Comparison of ENCODE assay signal across 20 mouse cellular contexts in the genomic region with DNA sequence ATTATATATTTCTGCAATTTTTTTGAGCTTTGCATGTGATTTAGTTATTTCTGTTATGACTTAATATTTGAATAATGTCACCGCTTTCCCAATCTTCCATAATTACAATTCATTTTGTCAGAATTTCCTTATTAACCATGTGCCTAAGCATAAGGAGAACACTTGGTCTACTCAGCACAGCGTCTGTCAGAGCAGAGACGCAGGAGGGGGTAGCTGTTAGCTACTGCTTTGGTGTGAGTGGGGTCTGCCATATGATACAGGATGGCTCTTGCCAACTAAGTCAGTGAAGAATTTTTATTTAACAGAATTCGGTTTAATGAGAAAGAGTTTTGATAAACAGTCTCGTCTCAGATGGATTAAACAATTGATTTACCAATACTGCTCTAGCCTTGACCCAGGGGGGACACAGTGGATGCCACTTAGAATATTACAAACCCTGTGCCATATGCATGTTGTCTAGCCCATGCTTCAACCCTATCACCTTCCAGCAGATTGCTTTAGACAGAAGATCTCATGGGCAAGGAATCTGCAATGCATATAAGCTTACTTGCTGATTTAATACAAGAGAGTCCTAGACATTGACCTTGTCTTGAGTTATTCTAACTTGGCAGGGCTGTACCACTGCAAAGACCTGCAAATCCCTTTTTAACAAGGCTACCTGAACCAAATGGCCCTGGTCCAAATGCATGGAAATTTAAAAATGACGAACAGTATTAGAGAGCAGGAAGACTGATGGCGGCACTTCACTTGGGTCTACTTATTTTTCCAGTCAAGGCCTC.
DNase-seq lines count a peak whose midpoint lies in the region; ATAC-seq lines count a peak whose summit lies in the region.
"Had no signal": no experiment of that assay in that cellular context is flagged by ENCODE, and none has a peak within 500 bp of the region (broad histone marks: within the 10 kb centered on the region; RNA-seq: fewer than 3 reads in every experiment).

No protein-coding gene starts in this region.

- H3K27me3 ChIP-seq in forebrain, embryonic 14.5 days (replicated peaks; ENCODE audit: control insufficient read depth, insufficient read depth, low read length), result no peaks in the 10 kb centered on the region
- no peaks in the 10 kb centered on the region for H3K27me3 ChIP-seq in forebrain, embryonic 12.5 days
- H3K27me3 ChIP-seq in midbrain, embryonic 16.5 days (ENCODE audit: control insufficient read depth, insufficient read depth, low read depth, low read length), result no peaks in the 10 kb centered on the region
- H3K27me3 ChIP-seq: CH12.LX; heart, embryonic 13.5 days; hindbrain, embryonic 13.5 days had no signal

- H3K9ac ChIP-seq in forebrain, embryonic 14.5 days (ENCODE audit: low read length), result no peak overlapping the region
- H3K9ac ChIP-seq in forebrain, embryonic 12.5 days, result no peak overlapping the region
- no peak overlapping the region for H3K9ac ChIP-seq in midbrain, embryonic 16.5 days (ENCODE audit: low read depth, low read length)
- H3K9ac ChIP-seq: heart, embryonic 13.5 days; hindbrain, embryonic 13.5 days; liver, postnatal 0 days had no signal

- no peaks in the 10 kb centered on the region for H3K36me3 ChIP-seq in forebrain, embryonic 14.5 days (ENCODE audit: control insufficient read depth, insufficient read depth, low read length)
- H3K36me3 ChIP-seq in forebrain, embryonic 12.5 days (replicated peaks), result no peaks in the 10 kb centered on the region
- no peaks in the 10 kb centered on the region for H3K36me3 ChIP-seq in midbrain, embryonic 16.5 days (ENCODE audit: control insufficient read depth, insufficient read depth, low read length)
- H3K36me3 ChIP-seq: heart, embryonic 13.5 days; hindbrain, embryonic 13.5 days had no signal

- peak; percentile 50; the same call in 1 of the 2 replicates for ATAC-seq in forebrain, embryonic 14.5 days
- no peak for ATAC-seq in forebrain, embryonic 12.5 days (ENCODE audit: low FRiP score)
- ATAC-seq in midbrain, embryonic 16.5 days, result peak; percentile 68; the same call in 1 of the 2 replicates
- ATAC-seq: inflammation-experienced regulatory T-cells, adult 6 months; liver, postnatal 0 days had no signal

- H3K27ac ChIP-seq in forebrain, embryonic 14.5 days (ENCODE audit: low read depth, low read length), result no peak overlapping the region
- H3K27ac ChIP-seq in forebrain, embryonic 12.5 days, result no peak overlapping the region
- 0 out of 2 replicates have a peak overlapping the region, but pooled peaks have one; percentile 2 for H3K27ac ChIP-seq in midbrain, embryonic 16.5 days (ENCODE audit: low read length)
- H3K27ac ChIP-seq: heart, embryonic 13.5 days; hindbrain, embryonic 13.5 days had no signal

- WGBS in forebrain, embryonic 14.5 days, result 80% methylated on average over 7 of the region's 7 CpGs
- WGBS in forebrain, embryonic 12.5 days, result 93% methylated on average over 7 of the region's 7 CpGs
- whole genome bisulfite sequencing in midbrain, embryonic 16.5 days, result 75% methylated on average over 7 of the region's 7 CpGs

- peak; percentile 70 for DNase-seq in forebrain, embryonic 14.5 days (ENCODE audit: low spot score)
- DNase-seq in brain, embryonic 18.5 days (ENCODE audit: low read depth, low spot score), result peak; percentile 37
- peak; percentile 19 to 39 for DNase-seq in layer of hippocampus, adult 8-10 months (ENCODE audit: low spot score in 2 of 2)
- no peak for DNase-seq in MN1 (ENCODE audit: low spot score)
- no peak for DNase-seq in lung, adult 18-20 months
- DNase-seq: cerebellum, adult 2 months; heart, adult 18-20 months; kidney, adult 9 months; kidney, postnatal 25 days; left cerebral cortex, postnatal 4 days; liver; liver, postnatal 0 days; thymus, postnatal 36 days had no signal

- H3K4me1 ChIP-seq in forebrain, embryonic 14.5 days (ENCODE audit: control insufficient read depth, insufficient read depth, low read length), result no peaks in the 10 kb centered on the region
- H3K4me1 ChIP-seq in forebrain, embryonic 12.5 days, result no peaks in the 10 kb centered on the region
- no peaks in the 10 kb centered on the region for H3K4me1 ChIP-seq in midbrain, embryonic 16.5 days (ENCODE audit: control insufficient read depth, insufficient read depth, low read length)
- H3K4me1 ChIP-seq: heart, embryonic 13.5 days; hindbrain, embryonic 13.5 days had no signal

- H3K4me3 ChIP-seq in forebrain, embryonic 14.5 days (ENCODE audit: low read depth, low read length), result no peak overlapping the region
- H3K4me3 ChIP-seq in forebrain, embryonic 12.5 days (replicated peaks), result no peak overlapping the region
- no peak overlapping the region for H3K4me3 ChIP-seq in midbrain, embryonic 16.5 days (ENCODE audit: low read depth, low read length)
- H3K4me3 ChIP-seq: heart, embryonic 13.5 days; hindbrain, embryonic 13.5 days; myocyte had no signal

- no peaks in the 10 kb centered on the region for H3K9me3 ChIP-seq in forebrain, embryonic 14.5 days (replicated peaks; ENCODE audit: control insufficient read depth, low read length)
- no peaks in the 10 kb centered on the region for H3K9me3 ChIP-seq in forebrain, embryonic 12.5 days
- no peaks in the 10 kb centered on the region for H3K9me3 ChIP-seq in midbrain, embryonic 16.5 days (replicated peaks; ENCODE audit: control insufficient read depth, low read length, poor library complexity, severe bottlenecking)
- H3K9me3 ChIP-seq: heart, embryonic 13.5 days; hindbrain, embryonic 13.5 days had no signal

- no peak overlapping the region for H3K4me2 ChIP-seq in forebrain, embryonic 14.5 days (ENCODE audit: low read length)
- H3K4me2 ChIP-seq in forebrain, embryonic 12.5 days, result no peak overlapping the region
- H3K4me2 ChIP-seq in midbrain, embryonic 16.5 days (ENCODE audit: low read length), result no peak overlapping the region
- H3K4me2 ChIP-seq: heart, embryonic 13.5 days; hindbrain, embryonic 13.5 days had no signal

Comparison
In these comparisons a context has a peak if more than half of its experiments do, and no peak if none do; other contexts are left out.
1. DNase-seq: peak in forebrain, embryonic 14.5 days (single experiment), brain, embryonic 18.5 days (single experiment) and layer of hippocampus, adult 8-10 months (2 of 2); none in MN1 (single experiment) and lung, adult 18-20 months (0 of 2).